Mouse (Mus musculus) hindbrain, embryonic 15.5 days (tissue): ENCODE data around the gene Kxd1. TPM values are rescaled to one million over a fixed set of nuclear protein-coding genes. Genes with fewer than 3 reads are reported as not detected.

ENCODE experiments used
- ATAC-seq: fragments of 200-750 bp; cut with Nextera tagmentation; 2 replicates; pipeline ENCODE4 v1.8.0; 2017; ENCODE audit warnings: low read depth, moderate number of reproducible peaks, moderate TSS enrichment; ENCODE audit not compliant: low FRiP score
- H3K27ac ChIP-seq: fragments of 300-500 bp; sonication (generic); replicated peaks from 2 replicates; pipeline ENCODE4 v1.5.1; 2015; ENCODE audit warnings: mild to moderate bottlenecking, inconsistent platforms
- H3K27me3 ChIP-seq: fragments of 300-500 bp; sonication (generic); 2 replicates; pipeline ENCODE4 v1.6.1; 2015; ENCODE audit warnings: control low read depth, inconsistent platforms
- H3K36me3 ChIP-seq: fragments of 300-500 bp; sonication (generic); 2 replicates; pipeline ENCODE4 v1.6.1; 2015; ENCODE audit warnings: control low read depth, inconsistent platforms
- H3K4me1 ChIP-seq: fragments of 300-500 bp; sonication (generic); replicated peaks from 2 replicates; pipeline ENCODE4 v1.6.1; 2015; ENCODE audit warnings: control low read depth, inconsistent platforms
- H3K4me2 ChIP-seq: fragments of 300-500 bp; sonication (generic); 2 replicates; pipeline ENCODE4 v1.6.1; 2015; ENCODE audit warnings: moderate library complexity, mild to moderate bottlenecking, inconsistent platforms
- H3K4me3 ChIP-seq: fragments of 300-500 bp; sonication (generic); 2 replicates; pipeline ENCODE4 v1.5.1; 2015; ENCODE audit warnings: mild to moderate bottlenecking, inconsistent platforms
- H3K9ac ChIP-seq: fragments of 300-500 bp; sonication (generic); 2 replicates; pipeline ENCODE4 v1.6.1; 2015; ENCODE audit warnings: inconsistent platforms
- H3K9me3 ChIP-seq: fragments of 300-500 bp; sonication (generic); 2 replicates; pipeline ENCODE4 v1.6.1; 2016; ENCODE audit warnings: control low read depth, inconsistent platforms
- WGBS: fragments of 180-500 bp; shearing (Covaris S2); methylation state at CpG from one replicate; pipeline ENCODE4 v1.1.7; 2015; 5-methylcytosine and 5-hydroxymethylcytosine counted together
- polyA plus RNA-seq: library from polyadenylated mRNA; unstranded; fragments of >200 nt; fragmentation: Nextera tagmentation; extraction: Ambion mirVana; gene quantifications from 2 replicates; pipeline ENCODE4 v1.2.1, GENCODE M21; 2015

Kxd1 gene
- polyA plus RNA-seq, 1 experiment from 2014 or later, result 48.5 TPM

GRCm38 (mm10) chr8:70560564-70560963, 32.8 kb upstream of the Kxd1 start:
- WGBS, result 76% methylated on average over 3 of the region's 3 CpGs
- ATAC-seq, result no peak
- H3K9ac ChIP-seq, result no peak overlapping the region

GRCm38 (mm10) chr8:70560096-70560495, 32.3 kb upstream of the Kxd1 start:
- no peak overlapping the region for H3K4me2 ChIP-seq
- no peaks in the 10 kb centered on the region for H3K27me3 ChIP-seq
- no peaks in the 10 kb centered on the region for H3K9me3 ChIP-seq
- ATAC-seq, result no peak
- H3K9ac ChIP-seq, result no peak overlapping the region
- no peak overlapping the region for H3K4me3 ChIP-seq
- H3K4me1 ChIP-seq, result peaks cover 27% of the 10 kb centered on the region; the same call in 1 of the 2 replicates
- no peaks in the 10 kb centered on the region for H3K36me3 ChIP-seq
- no peak overlapping the region for H3K27ac ChIP-seq
- WGBS, result 67% methylated on average over 2 of the region's 2 CpGs

More at GRCm38 (mm10) chr8:70560564-70560963, 32.8 kb upstream of the Kxd1 start:
- peaks cover 31% of the 10 kb centered on the region; the same call in 1 of the 2 replicates for H3K4me1 ChIP-seq
- no peaks in the 10 kb centered on the region for H3K27me3 ChIP-seq
- no peaks in the 10 kb centered on the region for H3K9me3 ChIP-seq
- no peak overlapping the region for H3K27ac ChIP-seq
- no peak overlapping the region for H3K4me2 ChIP-seq
- H3K36me3 ChIP-seq, result no peaks in the 10 kb centered on the region
- H3K4me3 ChIP-seq, result no peak overlapping the region

- H3K27me3 ChIP-seq, result no peaks in the 10 kb centered on the region
- no peak overlapping the region for H3K9ac ChIP-seq
- no peak overlapping the region for H3K27ac ChIP-seq
- no peaks in the 10 kb centered on the region for H3K36me3 ChIP-seq
- H3K4me2 ChIP-seq, result no peak overlapping the region
- H3K4me1 ChIP-seq, result peaks cover 25% of the 10 kb centered on the region
- H3K9me3 ChIP-seq, result no peaks in the 10 kb centered on the region
- no peak overlapping the region for H3K4me3 ChIP-seq
- whole genome bisulfite sequencing, result 80% methylated on average over 3 of the region's 3 CpGs
- no peak for ATAC-seq
Measured at GRCm38 (mm10) chr8:70558983-70559382, 31.2 kb upstream of the Kxd1 start.

GRCm38 (mm10) chr8:70558334-70558733, 30.6 kb upstream of the Kxd1 start:
- H3K27me3 ChIP-seq, result no peaks in the 10 kb centered on the region
- no peak overlapping the region for H3K4me3 ChIP-seq
- no peaks in the 10 kb centered on the region for H3K9me3 ChIP-seq
- ATAC-seq, result no peak
- H3K36me3 ChIP-seq, result no peaks in the 10 kb centered on the region
- H3K9ac ChIP-seq, result no peak overlapping the region
- no peak overlapping the region for H3K27ac ChIP-seq
- 69% methylated on average over 4 of the region's 4 CpGs for WGBS
- peaks cover 32% of the 10 kb centered on the region for H3K4me1 ChIP-seq
- H3K4me2 ChIP-seq, result no peak overlapping the region

- H3K27ac ChIP-seq, result no peak overlapping the region
- H3K9ac ChIP-seq, result no peak overlapping the region
- no peak overlapping the region for H3K4me2 ChIP-seq
- H3K9me3 ChIP-seq, result no peaks in the 10 kb centered on the region
- ATAC-seq, result no peak
- no peaks in the 10 kb centered on the region for H3K36me3 ChIP-seq
- WGBS, result 96% methylated on average over 4 of the region's 4 CpGs
- no peak overlapping the region for H3K4me3 ChIP-seq
- H3K4me1 ChIP-seq, result peaks cover 33% of the 10 kb centered on the region
- H3K27me3 ChIP-seq, result no peaks in the 10 kb centered on the region
Measured at GRCm38 (mm10) chr8:70555079-70555747, 27.5 kb upstream of the Kxd1 start.

GRCm38 (mm10) chr8:70553740-70554139, 26.0 kb upstream of the Kxd1 start:
- no peak overlapping the region for H3K9ac ChIP-seq
- no peak overlapping the region for H3K4me2 ChIP-seq
- H3K36me3 ChIP-seq, result no peaks in the 10 kb centered on the region
- H3K27me3 ChIP-seq, result no peaks in the 10 kb centered on the region
- no peaks in the 10 kb centered on the region for H3K9me3 ChIP-seq
- peaks cover 26% of the 10 kb centered on the region for H3K4me1 ChIP-seq
- no peak overlapping the region for H3K4me3 ChIP-seq
- ATAC-seq, result no peak
- H3K27ac ChIP-seq, result 0 out of 2 replicates have a peak overlapping the region, but pooled peaks have one; percentile 16

GRCm38 (mm10) chr8:70552836-70553235, 25.1 kb upstream of the Kxd1 start:
- Histone ChIP-seq H3K27me3 (no peaks in the 10 kb centered on the region), H3K4me2 (no peak overlapping the region), H3K9me3 (no peaks in the 10 kb centered on the region), H3K4me1 (peaks cover 29% of the 10 kb centered on the region), H3K36me3 (no peaks in the 10 kb centered on the region), H3K4me3 (no peak overlapping the region), H3K27ac (no peak overlapping the region), H3K9ac (no peak overlapping the region)
- no peak for ATAC-seq
- 45% methylated on average over 1 of the region's 1 CpGs for WGBS

GRCm38 (mm10) chr8:70551558-70552161, 23.9 kb upstream of the Kxd1 start:
- Histone ChIP-seq H3K4me1 (peaks cover 30% of the 10 kb centered on the region), H3K27ac (no peak overlapping the region), H3K27me3 (no peaks in the 10 kb centered on the region), H3K4me2 (no peak overlapping the region), H3K9me3 (no peaks in the 10 kb centered on the region), H3K36me3 (no peaks in the 10 kb centered on the region), H3K4me3 (no peak overlapping the region), H3K9ac (no peak overlapping the region)
- WGBS, result 72% methylated on average over 3 of the region's 3 CpGs
- ATAC-seq, result no peak

GRCm38 (mm10) chr8:70549412-70550184, 21.8 kb upstream of the Kxd1 start:
- Histone ChIP-seq H3K4me1 (peaks cover 30% of the 10 kb centered on the region), H3K27ac (no peak overlapping the region), H3K4me2 (no peak overlapping the region), H3K36me3 (no peaks in the 10 kb centered on the region), H3K4me3 (no peak overlapping the region), H3K9ac (no peak overlapping the region), H3K9me3 (no peaks in the 10 kb centered on the region), H3K27me3 (no peaks in the 10 kb centered on the region)
- ATAC-seq, result no peak
- 93% methylated on average over 10 of the region's 10 CpGs for WGBS

- H3K4me1 ChIP-seq, result peaks cover 28% of the 10 kb centered on the region
- no peak overlapping the region for H3K27ac ChIP-seq
- H3K4me3 ChIP-seq, result no peak overlapping the region
- no peak overlapping the region for H3K4me2 ChIP-seq
- 89% methylated on average over 6 of the region's 6 CpGs for WGBS
- H3K36me3 ChIP-seq, result no peaks in the 10 kb centered on the region
- H3K9me3 ChIP-seq, result no peaks in the 10 kb centered on the region
- no peaks in the 10 kb centered on the region for H3K27me3 ChIP-seq
- ATAC-seq, result no peak
- H3K9ac ChIP-seq, result no peak overlapping the region
Measured at GRCm38 (mm10) chr8:70547762-70548161, 20.0 kb upstream of the Kxd1 start.

- Histone ChIP-seq H3K9me3 (no peaks in the 10 kb centered on the region), H3K4me3 (no peak overlapping the region), H3K4me1 (peaks cover 28% of the 10 kb centered on the region), H3K4me2 (no peak overlapping the region), H3K27ac (no peak overlapping the region), H3K27me3 (no peaks in the 10 kb centered on the region), H3K36me3 (no peaks in the 10 kb centered on the region), H3K9ac (no peak overlapping the region)
- no peak for ATAC-seq
- WGBS, result 94% methylated on average over 4 of the region's 4 CpGs
Measured at GRCm38 (mm10) chr8:70546412-70546811, 18.7 kb upstream of the Kxd1 start.

- Histone ChIP-seq H3K36me3 (no peaks in the 10 kb centered on the region), H3K9me3 (no peaks in the 10 kb centered on the region), H3K4me3 (no peak overlapping the region), H3K9ac (no peak overlapping the region), H3K27me3 (no peaks in the 10 kb centered on the region), H3K4me2 (no peak overlapping the region), H3K27ac (no peak overlapping the region; the same call in 1 of the 2 replicates), H3K4me1 (peaks cover 43% of the 10 kb centered on the region)
- 62% methylated on average over 6 of the region's 6 CpGs for WGBS
- ATAC-seq, result no peak
Measured at GRCm38 (mm10) chr8:70544200-70544687, 16.5 kb upstream of the Kxd1 start.
